10 mouse cellular contexts compared by ENCODE assay signal in genomic region chr13:81640881-81641280, GRCm38 (mm10). TPM values are rescaled to one million over a fixed set of nuclear protein-coding genes. Genes with fewer than 3 reads are reported as not detected.
A peak's percentile ranks its signal among the peaks of the same experiment; 100 is the strongest.
DNase-seq lines count a peak whose midpoint lies in the region; ATAC-seq and TF ChIP-seq lines count a peak whose summit lies in the region.
"Had no signal": no experiment of that assay in that cellular context is flagged by ENCODE, and none has a peak within 500 bp of the region (broad histone marks: within the 10 kb centered on the region; RNA-seq: fewer than 3 reads in every experiment).

No protein-coding gene starts in this region.

- TF ChIP-seq CTCF in lung, embryonic 14.5 days (IDR thresholded peaks at IDR 0.05; ENCODE audit: low read depth), result no peak

- H3K27me3 ChIP-seq in lung, embryonic 14.5 days (ENCODE audit: insufficient read depth, low read length), result no peaks in the 10 kb centered on the region
- H3K27me3 ChIP-seq in embryonic facial prominence, embryonic 13.5 days, result no peaks in the 10 kb centered on the region
- H3K27me3 ChIP-seq in hindbrain, embryonic 16.5 days (replicated peaks; ENCODE audit: control insufficient read depth, insufficient read depth, low read length), result no peaks in the 10 kb centered on the region
- no peaks in the 10 kb centered on the region for H3K27me3 ChIP-seq in neural tube, embryonic 15.5 days (replicated peaks)

- peak; percentile 20 for DNase-seq in lung, embryonic 14.5 days
- no peak for DNase-seq in lung, postnatal 10 days
- no peak for DNase-seq in gastrocnemius, adult 18-20 months (ENCODE audit: low spot score)
- no peak for DNase-seq in urinary bladder, postnatal 14 days (ENCODE audit: low spot score)
- DNase-seq: gastrocnemius, postnatal 10 days; kidney, adult 9 months; lung, adult 2 months had no signal

- no peak overlapping the region for H3K27ac ChIP-seq in lung, embryonic 14.5 days (ENCODE audit: low read depth)
- H3K27ac ChIP-seq in embryonic facial prominence, embryonic 13.5 days, result peak overlapping the region; percentile 68
- no peak overlapping the region for H3K27ac ChIP-seq in hindbrain, embryonic 16.5 days (ENCODE audit: low read depth, low read length)
- H3K27ac ChIP-seq in neural tube, embryonic 15.5 days (replicated peaks), result no peak overlapping the region

- WGBS in lung, embryonic 14.5 days, result 26% methylated on average over 6 of the region's 6 CpGs
- 34% methylated on average over 6 of the region's 6 CpGs for WGBS in embryonic facial prominence, embryonic 13.5 days
- WGBS in hindbrain, embryonic 16.5 days, result 31% methylated on average over 6 of the region's 6 CpGs
- WGBS in neural tube, embryonic 15.5 days, result 37% methylated on average over 6 of the region's 6 CpGs

- H3K4me1 ChIP-seq in lung, embryonic 14.5 days (ENCODE audit: insufficient read depth), result 0 out of 2 replicates have a peak, but pooled peaks cover 5% of the 10 kb centered on the region
- peaks cover 15% of the 10 kb centered on the region for H3K4me1 ChIP-seq in embryonic facial prominence, embryonic 13.5 days
- no peaks in the 10 kb centered on the region for H3K4me1 ChIP-seq in hindbrain, embryonic 16.5 days (ENCODE audit: control insufficient read depth, insufficient read depth, low read depth, low read length)
- peaks cover 5% of the 10 kb centered on the region for H3K4me1 ChIP-seq in neural tube, embryonic 15.5 days

- no peak overlapping the region for H3K4me2 ChIP-seq in lung, embryonic 14.5 days
- peak overlapping the region; percentile 35; the same call in 1 of the 2 replicates for H3K4me2 ChIP-seq in embryonic facial prominence, embryonic 13.5 days
- H3K4me2 ChIP-seq in hindbrain, embryonic 16.5 days (ENCODE audit: low read length), result peak overlapping the region; percentile 10; the same call in 1 of the 2 replicates
- peak overlapping the region; percentile 61; the same call in 1 of the 2 replicates for H3K4me2 ChIP-seq in neural tube, embryonic 15.5 days

- peak; percentile 45; the same call in 1 of the 2 replicates for ATAC-seq in lung, embryonic 14.5 days (ENCODE audit: insufficient read depth)
- ATAC-seq in embryonic facial prominence, embryonic 13.5 days (ENCODE audit: insufficient number of reproducible peaks, insufficient read depth, low FRiP score, low TSS enrichment, low read depth), result no peak
- ATAC-seq in hindbrain, embryonic 16.5 days, result no peak
- ATAC-seq in neural tube, embryonic 15.5 days (ENCODE audit: low FRiP score), result no peak

- no peaks in the 10 kb centered on the region for H3K9me3 ChIP-seq in lung, embryonic 14.5 days (ENCODE audit: low read depth, low read length)
- H3K9me3 ChIP-seq in embryonic facial prominence, embryonic 13.5 days, result no peaks in the 10 kb centered on the region
- H3K9me3 ChIP-seq in hindbrain, embryonic 16.5 days (ENCODE audit: control insufficient read depth, low read length), result no peaks in the 10 kb centered on the region
- H3K9me3 ChIP-seq in neural tube, embryonic 15.5 days (replicated peaks), result no peaks in the 10 kb centered on the region

- H3K4me3 ChIP-seq in lung, embryonic 14.5 days (ENCODE audit: low read depth, low read length), result no peak overlapping the region
- no peak overlapping the region for H3K4me3 ChIP-seq in embryonic facial prominence, embryonic 13.5 days
- H3K4me3 ChIP-seq in hindbrain, embryonic 16.5 days (ENCODE audit: low read length), result no peak overlapping the region
- no peak overlapping the region for H3K4me3 ChIP-seq in neural tube, embryonic 15.5 days (replicated peaks)

- H3K36me3 ChIP-seq in lung, embryonic 14.5 days (ENCODE audit: insufficient read depth), result no peaks in the 10 kb centered on the region
- no peaks in the 10 kb centered on the region for H3K36me3 ChIP-seq in embryonic facial prominence, embryonic 13.5 days
- no peaks in the 10 kb centered on the region for H3K36me3 ChIP-seq in hindbrain, embryonic 16.5 days (ENCODE audit: control insufficient read depth, insufficient read depth, low read length)
- H3K36me3 ChIP-seq in neural tube, embryonic 15.5 days, result no peaks in the 10 kb centered on the region

- H3K9ac ChIP-seq in lung, embryonic 14.5 days, result no peak overlapping the region
- H3K9ac ChIP-seq in embryonic facial prominence, embryonic 13.5 days, result 0 out of 2 replicates have a peak overlapping the region, but pooled peaks have one; percentile 32
- no peak overlapping the region for H3K9ac ChIP-seq in hindbrain, embryonic 16.5 days (ENCODE audit: low read depth, low read length)
- H3K9ac ChIP-seq in neural tube, embryonic 15.5 days (replicated peaks), result no peak overlapping the region

RNA-seq across cellular contexts. Expression of gene Adgrv1, which starts 7.9 kb away (rescaled TPM):
- polyA plus RNA-seq in lung, embryonic 14.5 days (2014; fragmentation: Nextera tagmentation; extraction: Ambion mirVana), result 2.2 and 2.5 TPM in 2 replicates
- polyA plus RNA-seq in embryonic facial prominence, embryonic 13.5 days (2015; fragmentation: Nextera tagmentation; extraction: Ambion mirVana), result 2.7 and 2.8 TPM in 2 replicates
- polyA plus RNA-seq in hindbrain, embryonic 16.5 days (2015; fragmentation: Nextera tagmentation; extraction: Ambion mirVana), result 5.6 and 8.7 TPM in 2 replicates
- 7.3 and 9.8 TPM in 2 replicates for polyA plus RNA-seq in neural tube, embryonic 15.5 days (2015; fragmentation: Nextera tagmentation; extraction: Ambion mirVana)
- under 1 TPM in 1 of 2 experiments, not detected in 1; 0.14 TPM for total RNA-seq in gastrocnemius, adult 18-20 months (2021)

RNA-seq across cellular contexts. Expression of gene Lysmd3, which starts 16.6 kb away (rescaled TPM):
- 29.4 and 32.0 TPM in 2 replicates for polyA plus RNA-seq in lung, embryonic 14.5 days (2014; fragmentation: Nextera tagmentation; extraction: Ambion mirVana)
- 27.1 and 29.5 TPM in 2 replicates for polyA plus RNA-seq in embryonic facial prominence, embryonic 13.5 days (2015; fragmentation: Nextera tagmentation; extraction: Ambion mirVana)
- polyA plus RNA-seq in hindbrain, embryonic 16.5 days (2015; fragmentation: Nextera tagmentation; extraction: Ambion mirVana), result 16.5 and 16.7 TPM in 2 replicates
- polyA plus RNA-seq in neural tube, embryonic 15.5 days (2015; fragmentation: Nextera tagmentation; extraction: Ambion mirVana), result 17.6 and 18.5 TPM in 2 replicates
- 1 to 10 TPM; 5.1 to 5.6 TPM for total RNA-seq in gastrocnemius, adult 18-20 months (2021)
